Mouse (Mus musculus) layer of hippocampus, postnatal 36 days (tissue): ENCODE data around the gene Dner. TPM values are rescaled to one million over a fixed set of nuclear protein-coding genes. Genes with fewer than 3 reads are reported as not detected.

Experiments
- DNase-seq, 2 experiments: peaks; one replicate each; pipeline ENCODE4 v3.0.0; 2022
- total RNA-seq, 2 experiments: library from RNA; stranded (reverse); gene quantifications; 2 replicates each; pipeline ENCODE4 v1.2.3; 2021

Dner gene
- total RNA-seq, 2 experiments from 2014 or later, result 113 to 118 TPM

GRCm38 (mm10) chr1:84437565-84437964, 258.5 kb downstream of the Dner start:
- no peak for DNase-seq

GRCm38 (mm10) chr1:84436281-84436680, 259.7 kb downstream of the Dner start:
- DNase-seq, result no peak

GRCm38 (mm10) chr1:84433291-84433980, 262.6 kb downstream of the Dner start:
- no peak for DNase-seq

GRCm38 (mm10) chr1:84432311-84432710, 263.7 kb downstream of the Dner start:
- DNase-seq, result no peak

GRCm38 (mm10) chr1:84428331-84428730, 267.7 kb downstream of the Dner start:
- DNase-seq, result no peak

- peak; percentile 37 to 44 for DNase-seq
Observed at GRCm38 (mm10) chr1:84427757-84428156, 268.3 kb downstream of the Dner start.

- no peak for DNase-seq
Observed at GRCm38 (mm10) chr1:84426679-84427078, 269.3 kb downstream of the Dner start.

- DNase-seq, result no peak
Observed at GRCm38 (mm10) chr1:84422881-84423280, 273.1 kb downstream of the Dner start.

GRCm38 (mm10) chr1:84421845-84422244, 274.2 kb downstream of the Dner start:
- DNase-seq, result no peak

GRCm38 (mm10) chr1:84419416-84419815, 276.6 kb downstream of the Dner start:
- DNase-seq, result no peak

- DNase-seq, result no peak
Observed at GRCm38 (mm10) chr1:84418511-84418910, 277.5 kb downstream of the Dner start.

GRCm38 (mm10) chr1:84417761-84418238, 278.2 kb downstream of the Dner start:
- no peak for DNase-seq

- no peak for DNase-seq
Observed at GRCm38 (mm10) chr1:84417276-84417675, 278.7 kb downstream of the Dner start.

- DNase-seq, result no peak
Observed at GRCm38 (mm10) chr1:84414464-84414863, 281.6 kb downstream of the Dner start.

GRCm38 (mm10) chr1:84409514-84409913, 286.5 kb downstream of the Dner start:
- DNase-seq, result no peak

- DNase-seq, result no peak
Observed at GRCm38 (mm10) chr1:84408873-84409272, 287.1 kb downstream of the Dner start.

GRCm38 (mm10) chr1:84406891-84407290, 289.1 kb downstream of the Dner start:
- no peak for DNase-seq

- DNase-seq, result no peak
Observed at GRCm38 (mm10) chr1:84405551-84406290, 290.3 kb downstream of the Dner start.

GRCm38 (mm10) chr1:84404880-84405279, 291.1 kb downstream of the Dner start:
- no peak for DNase-seq

GRCm38 (mm10) chr1:84402154-84402553, 293.9 kb downstream of the Dner start:
- no peak for DNase-seq

- no peak for DNase-seq
Observed at GRCm38 (mm10) chr1:84399671-84400070, 296.4 kb downstream of the Dner start.

- no peak for DNase-seq
Observed at GRCm38 (mm10) chr1:84399118-84399517, 296.9 kb downstream of the Dner start.

GRCm38 (mm10) chr1:84396787-84397186, 299.2 kb downstream of the Dner start:
- DNase-seq, result no peak

- DNase-seq, result no peak
Observed at GRCm38 (mm10) chr1:84395928-84396327, 300.1 kb downstream of the Dner start.
